Mouse (Mus musculus): ENCODE data around the gene Opa3. TPM values are rescaled to one million over a fixed set of nuclear protein-coding genes. Genes with fewer than 3 reads are reported as not detected.

Gene Opa3
- total and polyA plus RNA-seq, 3 experiments: 9.4 to 21.2 (median 11.9) TPM

GRCm38 (mm10) chr7:19300501-19301421, 72.6 kb downstream of the Opa3 start:
- Histone ChIP-seq H3K9me3 (replicated peaks; ENCODE audit: low read length) (peaks cover 3% of the 10 kb centered on the region), H3K4me3 (replicated peaks in 1 of 3; ENCODE audit: low read depth in 2 of 3, low read length in 2 of 3, poor library complexity in 1 of 3) (peak overlapping the region; percentile 43 to 50 (median 48)), H3K79me2 (replicated peaks; ENCODE audit: control insufficient read depth, extremely low read depth, insufficient read depth, poor library complexity, severe bottlenecking) (no peaks in the 10 kb centered on the region), H3K36me3 (replicated peaks in 1 of 2; ENCODE audit: control insufficient read depth in 1 of 2, insufficient read depth in 1 of 2, low read length in 1 of 2) (no peaks in the 10 kb centered on the region), H3K9ac (ENCODE audit: insufficient read depth, low read depth) (0 out of 2 replicates have a peak overlapping the region, but pooled peaks have one; percentile 33), H3K27me3 (replicated peaks) (peaks cover 40% of the 10 kb centered on the region), H3K4me1 (ENCODE audit: control insufficient read depth in 1 of 2, insufficient read depth in 2 of 2) (peaks cover 2 to 25% of the 10 kb centered on the region in 2 experiments; a peak in 3 of 4 replicates), H3K27ac (ENCODE audit: insufficient read depth, low read depth) (no peak overlapping the region), H3K4me2 (ENCODE audit: insufficient read depth, low read depth, poor library complexity, severe bottlenecking) (peak overlapping the region; percentile 62)
- in situ Hi-C loops (cut with MboI; ENCODE audit: low pct_ligation_motif_present, low pct_unique_long_range_greater_than_20kb, low sequenced_read_pairs) (no loop called here), dilution Hi-C loops (cut with MboI; ENCODE audit: extremely low pct_ligation_motif_present, extremely low pct_unique_long_range_greater_than_20kb, low sequenced_read_pairs) (no loop called here)
- peak; percentile 44; the same call in 1 of the 2 replicates for TF ChIP-seq NELFE (IDR thresholded peaks at IDR 0.05; ENCODE audit: low read depth, low read length)
- TF ChIP-seq TBP (conservative IDR thresholded peaks at IDR 0.05; ENCODE audit: low read depth, low read length): peak; percentile 100
- TF ChIP-seq SIN3A (IDR thresholded peaks at IDR 0.05; ENCODE audit: low read length): peak; percentile 74
- TF ChIP-seq SMC3 (IDR thresholded peaks at IDR 0.05; ENCODE audit: low read depth, low read length): peak; percentile 98
- TF ChIP-seq ZMIZ1 (IDR thresholded peaks at IDR 0.05; ENCODE audit: low read depth, low read length): no peak
- TF ChIP-seq BHLHE40 (IDR thresholded peaks at IDR 0.05; ENCODE audit: low read depth, low read length): no peak
- no peak for TF ChIP-seq PAX5 (IDR thresholded peaks at IDR 0.05; ENCODE audit: low read length)
- peak; percentile 68 for TF ChIP-seq NRF1 (IDR thresholded peaks at IDR 0.05; ENCODE audit: low read depth, low read length)
- peak; percentile 39; the same call in 1 of the 2 replicates for TF ChIP-seq TCF12 (IDR thresholded peaks at IDR 0.05; ENCODE audit: low read depth, low read length)
- peak; percentile 43; the same call in 1 of the 2 replicates for TF ChIP-seq EP300 (IDR thresholded peaks at IDR 0.05; ENCODE audit: low read length)
- no peak for TF ChIP-seq ZKSCAN1 (IDR thresholded peaks at IDR 0.05; ENCODE audit: borderline replicate concordance, low read depth, low read length)
- peak; percentile 62; the same call in 1 of the 2 replicates for TF ChIP-seq MXI1 (IDR thresholded peaks at IDR 0.05; ENCODE audit: low read depth, low read length)
- no peak for TF ChIP-seq KAT2A (IDR thresholded peaks at IDR 0.05; ENCODE audit: insufficient replicate concordance, low read length)
- TF ChIP-seq JUND (conservative IDR thresholded peaks at IDR 0.05; ENCODE audit: low read depth, low read length): no peak; the same call in 1 of the 2 replicates
- no peak for TF ChIP-seq POLR2A (IDR thresholded peaks at IDR 0.05; ENCODE audit: low read depth, low read length)
- no peak for TF ChIP-seq POLR2AphosphoS2 (IDR thresholded peaks at IDR 0.05; ENCODE audit: low read depth, low read length)
- peak; percentile 80 for TF ChIP-seq MEF2A (IDR thresholded peaks at IDR 0.05; ENCODE audit: borderline replicate concordance, low read depth, low read length)
- TF ChIP-seq CTCF (conservative IDR thresholded peaks at IDR 0.05 in 1 of 2, IDR thresholded peaks at IDR 0.05 in 1 of 2; ENCODE audit: low read depth in 2 of 2, low read length in 2 of 2): peak; percentile 91 to 98
- peak; percentile 95 for TF ChIP-seq ELF1 (IDR thresholded peaks at IDR 0.05; ENCODE audit: low read depth, low read length)
- TF ChIP-seq JUN (IDR thresholded peaks at IDR 0.05; ENCODE audit: insufficient read depth, low read depth, low read length): no peak
- TF ChIP-seq IRF4 (IDR thresholded peaks at IDR 0.05; ENCODE audit: low read depth, low read length): 0 out of 2 replicates have a peak, but pooled peaks have one; percentile 5
- TF ChIP-seq ETS1 (conservative IDR thresholded peaks at IDR 0.05; ENCODE audit: low read depth, low read length): no peak
- TF ChIP-seq ZC3H11A (IDR thresholded peaks at IDR 0.05; ENCODE audit: low read depth, low read length): peak; percentile 88
- TF ChIP-seq RCOR1 (conservative IDR thresholded peaks at IDR 0.05; ENCODE audit: low read depth, low read length): 0 out of 2 replicates have a peak, but pooled peaks have one; percentile 52
- TF ChIP-seq MYC (IDR thresholded peaks at IDR 0.05; ENCODE audit: low read depth, low read length): peak; percentile 92
- peak; percentile 93 for TF ChIP-seq RAD21 (IDR thresholded peaks at IDR 0.05; ENCODE audit: low read depth, low read length)
- TF ChIP-seq CHD2 (IDR thresholded peaks at IDR 0.05; ENCODE audit: low read length): peak; percentile 62; the same call in 1 of the 2 replicates
- 0 out of 2 replicates have a peak, but pooled peaks have one; percentile 34 for TF ChIP-seq MAZ (IDR thresholded peaks at IDR 0.05; ENCODE audit: low read depth, low read length)
- peak; percentile 80; the same call in 1 of the 2 replicates for TF ChIP-seq E2F4 (IDR thresholded peaks at IDR 0.05; ENCODE audit: insufficient replicate concordance, low read depth, low read length)
- peak; percentile 97 for TF ChIP-seq MAFK (IDR thresholded peaks at IDR 0.05; ENCODE audit: insufficient replicate concordance, low read length)
- TF ChIP-seq HCFC1 (IDR thresholded peaks at IDR 0.05; ENCODE audit: low read depth, low read length): peak; percentile 23; the same call in 1 of the 2 replicates
- TF ChIP-seq MAX (IDR thresholded peaks at IDR 0.05; ENCODE audit: low read length): peak; percentile 56
- no peak for TF ChIP-seq GABPA (IDR thresholded peaks at IDR 0.05; ENCODE audit: insufficient replicate concordance, low read depth, low read length)
- peak; percentile 81 for DNase-seq (ENCODE audit: extremely low read depth)
